Mouse (Mus musculus): Measurements from ENCODE around the gene Gm17334. TPM values are rescaled to one million over a fixed set of nuclear protein-coding genes. Genes with fewer than 3 reads are reported as not detected.

The Gm17334 gene
- total and polyA plus RNA-seq, 3 experiments: not detected

DNA sequence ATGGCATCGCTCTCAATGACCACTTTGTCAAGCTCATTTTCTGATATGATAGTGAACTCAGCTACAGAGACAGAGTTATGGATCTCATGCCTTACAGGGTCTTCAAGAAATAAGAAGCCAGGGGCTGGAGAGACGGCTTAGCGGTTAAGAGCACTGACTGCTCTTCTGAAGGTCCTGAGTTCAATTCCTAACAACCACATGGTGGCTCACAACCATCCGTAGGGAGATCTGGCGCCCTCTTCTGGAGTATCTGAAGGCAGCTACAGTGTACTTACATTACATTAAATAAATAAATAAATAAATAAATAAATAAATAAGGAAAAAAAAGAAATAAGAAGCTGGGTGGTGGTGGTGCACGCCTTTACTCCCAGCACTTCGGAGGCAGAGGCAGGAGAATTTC lies 39.2 kb downstream of the Gm17334 start:
- TF ChIP-seq TCF12 (IDR thresholded peaks at IDR 0.05; ENCODE audit: low read depth, low read length): no peak
- TF ChIP-seq ELF1 (IDR thresholded peaks at IDR 0.05; ENCODE audit: low read depth, low read length): no peak
- TF ChIP-seq MAX (IDR thresholded peaks at IDR 0.05; ENCODE audit: low read length): no peak
- no peak for TF ChIP-seq MYB (IDR thresholded peaks at IDR 0.05; ENCODE audit: low read depth, low read length)
- no peak for TF ChIP-seq RCOR1 (IDR thresholded peaks at IDR 0.05; ENCODE audit: low read depth, low read length)
- no peak for TF ChIP-seq ZMIZ1 (IDR thresholded peaks at IDR 0.05; ENCODE audit: low read depth, low read length)
- no peak for TF ChIP-seq POLR2A (IDR thresholded peaks at IDR 0.05; ENCODE audit: control insufficient read depth in 1 of 2, insufficient read depth in 1 of 2, low read depth in 1 of 2, low read length in 2 of 2, poor library complexity in 1 of 2)
- TF ChIP-seq NRF1 (IDR thresholded peaks at IDR 0.05; ENCODE audit: insufficient read depth, low read depth, low read length, poor library complexity, severe bottlenecking): no peak
- peak; percentile 35 to 59 (median 53); a peak in 5 of 6 replicates for TF ChIP-seq CTCF (IDR thresholded peaks at IDR 0.05 in 2 of 3, conservative IDR thresholded peaks at IDR 0.05 in 1 of 3; ENCODE audit: control insufficient read depth in 1 of 3, insufficient read depth in 1 of 3, low read depth in 2 of 3, low read length in 3 of 3, poor library complexity in 1 of 3, severe bottlenecking in 1 of 3)
- TF ChIP-seq CHD1 (IDR thresholded peaks at IDR 0.05; ENCODE audit: low read depth, low read length): no peak
- peak; percentile 32; the same call in 1 of the 2 replicates for TF ChIP-seq SMC3 (IDR thresholded peaks at IDR 0.05; ENCODE audit: low read depth, low read length)
- TF ChIP-seq MAFK (IDR thresholded peaks at IDR 0.05; ENCODE audit: borderline replicate concordance, low read depth, low read length): no peak
- TF ChIP-seq CHD2 (IDR thresholded peaks at IDR 0.05; ENCODE audit: low read length): no peak
- TF ChIP-seq HCFC1 (IDR thresholded peaks at IDR 0.05; ENCODE audit: low read depth, low read length): no peak
- 0 out of 2 replicates have a peak, but pooled peaks have one; percentile 37 for TF ChIP-seq MYC (IDR thresholded peaks at IDR 0.05; ENCODE audit: low read depth, low read length)
- TF ChIP-seq JUND (IDR thresholded peaks at IDR 0.05; ENCODE audit: low read depth, low read length): no peak
- TF ChIP-seq USF2 (IDR thresholded peaks at IDR 0.05; ENCODE audit: borderline replicate concordance in 1 of 2, insufficient read depth in 1 of 2, low read depth in 1 of 2, low read length in 2 of 2): no peak
- TF ChIP-seq RAD21 (IDR thresholded peaks at IDR 0.05; ENCODE audit: low read depth, low read length): peak; percentile 17
- TF ChIP-seq BHLHE40 (IDR thresholded peaks at IDR 0.05; ENCODE audit: borderline replicate concordance, low read depth, low read length): no peak
- no peak for TF ChIP-seq E2F4 (IDR thresholded peaks at IDR 0.05; ENCODE audit: borderline replicate concordance, low read depth, low read length)
- no peak for TF ChIP-seq TBP (IDR thresholded peaks at IDR 0.05; ENCODE audit: low read depth, low read length)
- TF ChIP-seq MAZ (IDR thresholded peaks at IDR 0.05; ENCODE audit: low read depth, low read length): no peak
- no peak overlapping the region for H3K27ac ChIP-seq (ENCODE audit: control insufficient read depth, low read depth, low read length)

More for the DNA sequence above, 39.2 kb downstream of the Gm17334 start:
- peaks cover 6 to 42% of the 10 kb centered on the region in 2 experiments for H3K4me1 ChIP-seq (ENCODE audit: control insufficient read depth in 1 of 2, insufficient read depth in 2 of 2, low read length in 2 of 2)
- H3K27me3 ChIP-seq (ENCODE audit: control insufficient read depth in 1 of 2, insufficient read depth in 2 of 2, low read length in 2 of 2): no peaks in the 10 kb centered on the region
- H3K9me3 ChIP-seq (replicated peaks; ENCODE audit: insufficient read depth, low read length): no peaks in the 10 kb centered on the region
- no peak overlapping the region for H3K9ac ChIP-seq (ENCODE audit: control insufficient read depth, low read depth, low read length, poor library complexity, severe bottlenecking)
- H3K4me3 ChIP-seq (ENCODE audit: control insufficient read depth in 1 of 2, insufficient read depth in 1 of 2, low read depth in 2 of 2, low read length in 2 of 2): no peak overlapping the region
- peaks cover 0 to 40% of the 10 kb centered on the region in 2 experiments; a peak in 2 of 4 replicates for H3K36me3 ChIP-seq (ENCODE audit: control insufficient read depth in 1 of 2, insufficient read depth in 2 of 2, low read length in 2 of 2)
- no peaks in the 10 kb centered on the region; the same call in 1 of the 2 replicates for H3K79me2 ChIP-seq (ENCODE audit: control insufficient read depth, insufficient read depth, low read length, poor library complexity)
- peak; percentile 73 for DNase-seq (ENCODE audit: low read depth, low spot score)

Data from MEL (cell line).